Mouse (Mus musculus): Measurements from ENCODE around the gene Gtsf1l.

DNA sequence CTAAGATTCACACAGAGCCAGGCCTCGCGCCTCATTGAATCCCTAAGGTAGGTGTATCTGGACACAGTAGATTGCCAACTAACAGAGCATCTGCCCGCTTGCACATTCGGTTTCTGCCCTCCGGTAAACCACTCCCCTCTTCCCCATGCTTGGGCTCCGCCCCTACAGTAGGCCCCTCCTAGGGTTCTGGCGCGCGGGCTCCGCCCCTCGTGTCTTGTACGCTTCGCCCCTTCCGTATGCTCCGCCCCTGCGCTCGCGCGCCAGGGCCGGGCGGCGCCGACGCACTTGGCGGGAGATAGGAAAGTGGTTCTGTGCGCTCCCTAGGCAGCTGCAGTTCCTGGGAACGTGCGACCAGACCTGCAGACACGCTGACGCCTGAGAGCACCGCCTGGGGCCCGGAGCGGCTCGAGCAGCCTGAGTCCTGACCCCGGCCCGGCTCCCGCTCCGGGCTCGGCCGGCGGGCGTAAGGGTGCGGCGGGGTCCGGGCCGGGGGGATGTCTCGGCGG, 33.3 kb downstream of the Gtsf1l start, which contains the start of gene Mybl2:
- TF ChIP-seq CTCF (IDR thresholded peaks at IDR 0.05; ENCODE audit: borderline replicate concordance, control insufficient read depth, extremely low read depth, insufficient read depth, low read length, poor library complexity) (peak; percentile 41; the same call in 1 of the 2 replicates), POLR2A (IDR thresholded peaks at IDR 0.05; ENCODE audit: control insufficient read depth, extremely low read depth, insufficient read depth, low read length, poor library complexity) (peak; percentile 57; the same call in 1 of the 2 replicates)

Data from thymus, adult 2 months (tissue).